Mouse (Mus musculus) ES-Bruce4 (cell line): ENCODE measurements at regions not wholly inside any gene's neighbourhood (a gene's known extent, or its start where the extent isn't known, plus 50 kb on each side); places are given as distances from the start of the nearest gene placed in this dataset.

Experiments
- H3K27ac ChIP-seq: 2 replicates; pipeline ENCODE4 v1.5.1; 2012; ENCODE audit warnings: low read length, inconsistent platforms; ENCODE audit not compliant: insufficient read depth
- H3K27me3 ChIP-seq: 2 replicates; pipeline ENCODE4 v1.6.1; 2012; ENCODE audit warnings: mild to moderate bottlenecking, low read length, inconsistent platforms; ENCODE audit not compliant: control insufficient read depth, poor library complexity, insufficient read depth, severe bottlenecking
- H3K36me3 ChIP-seq: 2 replicates; pipeline ENCODE4 v1.6.1; 2012; ENCODE audit warnings: inconsistent platforms, mild to moderate bottlenecking, low read length, moderate library complexity; ENCODE audit not compliant: control insufficient read depth, poor library complexity, insufficient read depth, severe bottlenecking
- H3K4me1 ChIP-seq: one replicate; pipeline ENCODE4 v1.8.1; 2011; ENCODE audit warnings: low read length; ENCODE audit not compliant: control insufficient read depth, insufficient read depth
- H3K4me3 ChIP-seq: 2 replicates; pipeline ENCODE4 v1.5.1; 2011; ENCODE audit warnings: low read depth, mild to moderate bottlenecking, low read length
- H3K9ac ChIP-seq: 2 replicates; pipeline ENCODE4 v1.6.1; 2012; ENCODE audit warnings: low read depth, mild to moderate bottlenecking, inconsistent platforms; ENCODE audit not compliant: poor library complexity, severe bottlenecking
- H3K9me3 ChIP-seq: replicated peaks from 2 replicates; pipeline ENCODE4 v1.6.1; 2012; ENCODE audit warnings: mild to moderate bottlenecking, low read length, inconsistent platforms; ENCODE audit not compliant: control insufficient read depth, poor library complexity, insufficient read depth, severe bottlenecking
- CTCF ChIP-seq: IDR thresholded peaks from one replicate; pipeline ENCODE4 v1.8.1; 2011; ENCODE audit warnings: low read depth, low read length
- EP300 ChIP-seq: IDR thresholded peaks from 2 replicates; pipeline ENCODE4 v1.6.1; 2011; ENCODE audit warnings: low read depth, low read length; ENCODE audit not compliant: insufficient read depth
- POLR2A ChIP-seq: IDR thresholded peaks from one replicate; pipeline ENCODE4 v1.8.1; 2011; ENCODE audit warnings: low read length; ENCODE audit not compliant: insufficient read depth

GRCm38 (mm10) chr17:41184751-41185150 lies 249.9 kb upstream of the Cenpq start:
- Histone ChIP-seq H3K9ac (no peak overlapping the region), H3K27me3 (no peaks in the 10 kb centered on the region), H3K4me1 (no peaks in the 10 kb centered on the region), H3K4me3 (no peak overlapping the region), H3K36me3 (no peaks in the 10 kb centered on the region), H3K27ac (no peak overlapping the region), H3K9me3 (peaks cover 7% of the 10 kb centered on the region; the same call in 1 of the 2 replicates)
- no peak for TF ChIP-seq POLR2A
- no peak for TF ChIP-seq CTCF
- no peak for TF ChIP-seq EP300

DNA sequence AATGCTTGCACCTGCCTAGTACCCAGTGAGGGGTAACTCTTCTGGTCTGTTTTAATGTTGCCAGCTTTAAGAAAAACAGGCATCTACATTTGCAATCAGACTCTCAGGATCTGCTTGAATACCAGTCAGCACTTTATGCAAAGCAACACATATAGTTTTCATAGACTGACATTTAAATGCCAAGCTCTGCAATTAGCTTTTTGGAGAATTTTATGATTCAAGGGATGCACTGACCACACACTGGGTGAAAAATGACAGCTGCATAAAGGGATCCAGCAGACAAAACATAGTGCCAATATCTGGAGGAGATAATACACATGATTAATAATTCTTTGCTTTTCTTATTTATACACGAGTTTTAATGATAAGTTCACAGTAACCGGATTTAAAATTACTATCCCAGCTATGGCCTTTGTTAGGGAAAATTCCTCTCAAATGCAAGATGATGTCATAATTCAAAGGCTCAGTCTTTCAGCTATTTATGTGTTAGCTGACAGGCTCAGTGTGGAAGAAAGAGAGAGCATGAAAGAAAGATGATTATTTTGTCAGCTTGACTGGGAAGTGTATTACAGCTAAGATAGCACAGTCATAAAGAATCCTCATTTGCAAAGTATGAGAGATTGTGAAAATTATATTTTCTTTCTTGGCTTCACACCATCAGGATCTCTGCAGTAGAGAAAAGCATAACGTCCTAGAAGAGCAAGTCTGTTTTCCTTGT lies 219.0 kb upstream of the Cenpq start:
- no peak overlapping the region for H3K4me3 ChIP-seq
- H3K4me1 ChIP-seq = no peaks in the 10 kb centered on the region
- TF ChIP-seq EP300 = no peak
- no peak for TF ChIP-seq CTCF
- no peak for TF ChIP-seq POLR2A
- no peaks in the 10 kb centered on the region for H3K36me3 ChIP-seq
- H3K9ac ChIP-seq = no peak overlapping the region
- H3K9me3 ChIP-seq = no peaks in the 10 kb centered on the region
- no peak overlapping the region for H3K27ac ChIP-seq
- H3K27me3 ChIP-seq = no peaks in the 10 kb centered on the region

DNA sequence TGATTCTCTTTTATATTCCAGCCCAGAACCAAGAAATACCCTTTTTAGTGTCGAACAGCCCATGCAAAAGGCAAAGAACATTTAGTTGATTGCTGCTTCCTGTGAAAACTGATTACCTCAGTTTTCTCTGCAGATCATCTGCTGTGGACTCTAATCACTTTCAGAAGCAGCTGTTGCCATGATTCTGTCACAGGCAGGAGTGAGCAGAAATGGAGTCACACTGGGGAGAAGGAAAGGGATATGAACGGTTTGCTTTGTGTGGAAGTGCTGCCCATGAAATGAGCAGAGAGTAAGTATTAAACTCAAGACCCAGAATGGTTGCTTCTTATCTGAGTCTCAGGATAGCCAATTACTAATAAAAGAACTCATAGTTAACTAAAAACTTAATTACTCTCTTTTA lies 217.6 kb upstream of the Cenpq start:
- no peaks in the 10 kb centered on the region for H3K4me1 ChIP-seq
- H3K4me3 ChIP-seq = no peak overlapping the region
- H3K27ac ChIP-seq = no peak overlapping the region
- no peaks in the 10 kb centered on the region for H3K27me3 ChIP-seq
- TF ChIP-seq CTCF (no peak), EP300 (no peak), POLR2A (no peak)
- H3K9me3 ChIP-seq = no peaks in the 10 kb centered on the region
- H3K9ac ChIP-seq = no peak overlapping the region
- no peaks in the 10 kb centered on the region for H3K36me3 ChIP-seq

- H3K4me3 ChIP-seq = no peak overlapping the region
- no peaks in the 10 kb centered on the region for H3K27me3 ChIP-seq
- no peaks in the 10 kb centered on the region for H3K36me3 ChIP-seq
- H3K9ac ChIP-seq = no peak overlapping the region
- no peak overlapping the region for H3K27ac ChIP-seq
- TF ChIP-seq POLR2A (no peak), CTCF (no peak), EP300 (no peak)
- no peaks in the 10 kb centered on the region for H3K9me3 ChIP-seq
- H3K4me1 ChIP-seq = no peaks in the 10 kb centered on the region
Measured at GRCm38 (mm10) chr17:41144523-41144922, 209.7 kb upstream of the Cenpq start.

DNA sequence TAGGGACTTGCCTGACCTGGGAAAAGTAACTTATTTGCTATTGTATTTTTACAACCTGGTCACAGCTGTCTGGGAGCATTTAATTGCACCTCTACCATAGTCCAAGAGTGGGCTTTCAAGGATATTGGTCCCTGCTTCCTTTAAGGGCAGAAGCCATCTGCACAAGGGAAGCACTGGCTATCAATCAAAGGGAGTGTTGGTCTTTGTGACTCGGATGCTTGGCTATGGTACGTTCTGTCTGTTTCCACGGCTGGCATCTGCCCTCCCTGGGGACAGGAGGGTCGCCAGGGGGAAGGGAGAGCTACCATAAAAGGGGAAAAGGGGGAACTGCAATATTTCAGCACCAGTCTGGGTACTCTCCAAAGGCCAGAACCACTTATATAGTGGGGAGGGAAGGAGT lies 190.7 kb upstream of the Cenpq start:
- Histone ChIP-seq H3K36me3 (no peaks in the 10 kb centered on the region), H3K9ac (no peak overlapping the region), H3K4me1 (no peaks in the 10 kb centered on the region), H3K27ac (no peak overlapping the region), H3K9me3 (no peaks in the 10 kb centered on the region), H3K4me3 (no peak overlapping the region), H3K27me3 (no peaks in the 10 kb centered on the region)
- TF ChIP-seq CTCF (no peak), POLR2A (no peak), EP300 (no peak)

GRCm38 (mm10) chr17:41122939-41123338 lies 188.1 kb upstream of the Cenpq start:
- no peaks in the 10 kb centered on the region for H3K9me3 ChIP-seq
- H3K27ac ChIP-seq = no peak overlapping the region
- H3K36me3 ChIP-seq = no peaks in the 10 kb centered on the region
- no peaks in the 10 kb centered on the region for H3K4me1 ChIP-seq
- no peak for TF ChIP-seq EP300
- TF ChIP-seq POLR2A = no peak
- TF ChIP-seq CTCF = no peak
- no peaks in the 10 kb centered on the region for H3K27me3 ChIP-seq
- no peak overlapping the region for H3K9ac ChIP-seq
- H3K4me3 ChIP-seq = no peak overlapping the region
